Mouse (Mus musculus) adrenal gland, postnatal 0 days (tissue): ENCODE data around the gene 5830473C10Rik. TPM values are rescaled to one million over a fixed set of nuclear protein-coding genes. Genes with fewer than 3 reads are reported as not detected.

Experiments
- polyA plus RNA-seq: library from polyadenylated mRNA; unstranded; fragments of >200 nt; fragmentation: Nextera tagmentation; extraction: Ambion mirVana; gene quantifications from 2 replicates; pipeline ENCODE4 v1.2.1, GENCODE M21; 2015

5830473C10Rik gene
- polyA plus RNA-seq: 0.22 and 0.46 TPM in 2 replicates

DNA sequence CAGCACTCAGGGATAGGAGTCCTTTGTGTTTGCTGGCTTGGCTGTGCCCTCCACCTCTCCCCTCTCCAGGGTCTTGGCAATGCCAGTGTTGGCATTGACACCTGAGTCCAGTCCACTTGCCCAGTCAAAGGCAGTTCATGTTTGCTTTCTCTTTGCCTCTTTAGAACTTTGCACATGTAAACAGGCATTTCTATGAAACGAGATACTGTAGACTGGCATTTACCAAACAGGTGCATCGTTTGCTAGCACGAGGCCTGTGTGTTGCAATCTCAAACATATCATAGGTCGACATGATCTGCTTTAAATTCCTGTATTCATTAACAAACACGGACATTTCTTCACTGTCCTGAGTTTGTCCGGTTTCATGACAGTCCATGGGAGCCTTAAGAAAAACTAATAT is at the start of gene 5830473C10Rik:
TSS of gene 5830473C10Rik (plus strand) at position 365 of the 400 bp plus-strand sequence.

GRCm38 (mm10) chr5:90518356-90519100 is 42.4 kb upstream of the 5830473C10Rik start, which contains the start of gene Afm:
Afm (plus strand) TSS chr5:90518932.

GRCm38 (mm10) chr5:90640286-90641217 is 79.6 kb downstream of the 5830473C10Rik start, which contains the start of gene Rassf6:
Rassf6 (minus strand) TSS chr5:90640657.

Other genes with a start within 250 kb of the 5830473C10Rik start
- gene Ankrd17, start 194.5 kb upstream of the 5830473C10Rik start, polyA plus RNA-seq: 13.0 and 20.9 TPM in 2 replicates
- 1.4 and 3.3 TPM in 2 replicates for gene Gm9958, start 193.9 kb upstream of the 5830473C10Rik start, polyA plus RNA-seq
- gene Alb, start 100.2 kb upstream of the 5830473C10Rik start, polyA plus RNA-seq: 405 and 629 TPM in 2 replicates
- gene Afp, start 70.4 kb upstream of the 5830473C10Rik start, polyA plus RNA-seq: 227 and 350 TPM in 2 replicates
- 1.4 and 1.7 TPM in 2 replicates for gene Afm, start 42.2 kb upstream of the 5830473C10Rik start, polyA plus RNA-seq
- 0.65 and 1.3 TPM in 2 replicates for gene Rassf6, start 79.5 kb downstream of the 5830473C10Rik start, polyA plus RNA-seq
- gene Cxcl5, start 198.3 kb downstream of the 5830473C10Rik start, polyA plus RNA-seq: 0.14 TPM in 1 of 2 replicates, not detected in the other
- gene Ppbp, start 207.4 kb downstream of the 5830473C10Rik start, polyA plus RNA-seq: 10.6 and 15.7 TPM in 2 replicates
- gene Pf4, start 211.3 kb downstream of the 5830473C10Rik start, polyA plus RNA-seq: 548 and 780 TPM in 2 replicates
- gene Cxcl3, start 225.0 kb downstream of the 5830473C10Rik start, polyA plus RNA-seq: not detected in 2 replicates
- 0.35 and 0.50 TPM in 2 replicates for gene Cxcl15, start 233.4 kb downstream of the 5830473C10Rik start, polyA plus RNA-seq